Mouse (Mus musculus) forebrain, embryonic 10.5 days (tissue): ENCODE data around the gene Bpifa6. TPM values are rescaled to one million over a fixed set of nuclear protein-coding genes. Genes with fewer than 3 reads are reported as not detected.

ENCODE experiments used
- DNase-seq: peaks from one replicate; pipeline ENCODE4 v3.0.0-alpha.2; 2017; ENCODE audit warnings: low spot score; ENCODE audit errors: extremely low spot score
- H3K27ac ChIP-seq: fragments of 300-500 bp; sonication (generic); 2 replicates; pipeline ENCODE4 v1.5.1; 2016; ENCODE audit warnings: mild to moderate bottlenecking
- H3K27me3 ChIP-seq: fragments of 300-500 bp; sonication (generic); 2 replicates; pipeline ENCODE4 v1.6.1; 2016; ENCODE audit warnings: mild to moderate bottlenecking; ENCODE audit not compliant: poor library complexity, severe bottlenecking
- H3K36me3 ChIP-seq: fragments of 300-500 bp; sonication (generic); replicated peaks from 2 replicates; pipeline ENCODE4 v1.6.1; 2016; ENCODE audit warnings: mild to moderate bottlenecking, moderate library complexity
- H3K4me1 ChIP-seq: fragments of 300-500 bp; sonication (generic); 2 replicates; pipeline ENCODE4 v1.6.1; 2016
- H3K4me3 ChIP-seq: fragments of 300-500 bp; sonication (generic); 2 replicates; pipeline ENCODE4 v1.5.1; 2016; ENCODE audit warnings: mild to moderate bottlenecking, moderate library complexity
- H3K9me3 ChIP-seq: fragments of 300-500 bp; sonication (generic); 2 replicates; pipeline ENCODE4 v1.6.1; 2016; ENCODE audit warnings: mild to moderate bottlenecking, moderate library complexity
- WGBS: fragments of 180-500 bp; shearing (Covaris S2); methylation state at CpG from one replicate; pipeline ENCODE4 v1.1.7; 2016; 5-methylcytosine and 5-hydroxymethylcytosine counted together
- polyA plus RNA-seq: library from polyadenylated mRNA; unstranded; fragments of >200 nt; fragmentation: Nextera tagmentation; extraction: Ambion mirVana; gene quantifications from 2 replicates; pipeline ENCODE4 v1.2.1, GENCODE M21; 2016

Gene Bpifa6
- polyA plus RNA-seq: not detected in 2 replicates

GRCm38 (mm10) chr2:153974582-153974981 is at the start of gene Bpifa6:
TSS of gene Bpifa6 (plus strand) at chr2:153974945.
- H3K36me3 ChIP-seq: no peaks in the 10 kb centered on the region
- H3K4me3 ChIP-seq: no peak within 1 kb of the TSS
- no peaks in the 10 kb centered on the region for H3K9me3 ChIP-seq
- no peaks in the 10 kb centered on the region for H3K4me1 ChIP-seq
- no peaks in the 10 kb centered on the region for H3K27me3 ChIP-seq
- DNase-seq: no peak
- H3K27ac ChIP-seq: no peak within 1 kb of the TSS
- 76% methylated on average over 5 of the region's 5 CpGs for WGBS

- Histone ChIP-seq H3K27me3 (no peaks in the 10 kb centered on the region), H3K4me1 (peaks cover 18% of the 10 kb centered on the region), H3K27ac (no peak overlapping the region), H3K4me3 (no peak overlapping the region), H3K9me3 (no peaks in the 10 kb centered on the region), H3K36me3 (no peaks in the 10 kb centered on the region)
- peak; percentile 63 for DNase-seq
- WGBS: 49% methylated on average over 3 of the region's 3 CpGs
Measured at GRCm38 (mm10) chr2:153929871-153930413, 44.8 kb upstream of the Bpifa6 start.

GRCm38 (mm10) chr2:153931125-153931524 is 43.6 kb upstream of the Bpifa6 start:
- Histone ChIP-seq H3K27me3 (no peaks in the 10 kb centered on the region), H3K36me3 (no peaks in the 10 kb centered on the region), H3K27ac (no peak overlapping the region), H3K9me3 (no peaks in the 10 kb centered on the region), H3K4me1 (peaks cover 18% of the 10 kb centered on the region), H3K4me3 (no peak overlapping the region)
- WGBS: 74% methylated on average over 6 of the region's 6 CpGs
- no peak for DNase-seq

- no peak for DNase-seq
- no peak overlapping the region for H3K4me3 ChIP-seq
- H3K27me3 ChIP-seq: no peaks in the 10 kb centered on the region
- no peak overlapping the region for H3K27ac ChIP-seq
- 77% methylated on average over 6 of the region's 6 CpGs for WGBS
- H3K36me3 ChIP-seq: no peaks in the 10 kb centered on the region
- H3K4me1 ChIP-seq: peaks cover 15% of the 10 kb centered on the region
- H3K9me3 ChIP-seq: no peaks in the 10 kb centered on the region
Measured at GRCm38 (mm10) chr2:153933311-153933710, 41.4 kb upstream of the Bpifa6 start.

- Histone ChIP-seq H3K27me3 (no peaks in the 10 kb centered on the region), H3K4me1 (peaks cover 12% of the 10 kb centered on the region), H3K27ac (no peak overlapping the region), H3K4me3 (no peak overlapping the region), H3K36me3 (no peaks in the 10 kb centered on the region), H3K9me3 (no peaks in the 10 kb centered on the region)
- DNase-seq: no peak
- WGBS: 89% methylated on average over 6 of the region's 6 CpGs
Measured at GRCm38 (mm10) chr2:153935348-153935747, 39.4 kb upstream of the Bpifa6 start.

GRCm38 (mm10) chr2:153937843-153938242 is 36.9 kb upstream of the Bpifa6 start, which contains the start of gene Bpifb4:
TSS of gene Bpifb4 (plus strand) at chr2:153938212.
- Histone ChIP-seq H3K9me3 (no peaks in the 10 kb centered on the region), H3K4me3 (no peak within 1 kb of the TSS), H3K4me1 (no peaks in the 10 kb centered on the region), H3K27me3 (no peaks in the 10 kb centered on the region), H3K36me3 (no peaks in the 10 kb centered on the region), H3K27ac (no peak within 1 kb of the TSS)
- no peak for DNase-seq
- 87% methylated on average over 5 of the region's 5 CpGs for WGBS

GRCm38 (mm10) chr2:153943537-153943936 is 31.2 kb upstream of the Bpifa6 start:
- no peaks in the 10 kb centered on the region for H3K36me3 ChIP-seq
- 39% methylated on average over 3 of the region's 3 CpGs for WGBS
- H3K9me3 ChIP-seq: no peaks in the 10 kb centered on the region
- H3K27ac ChIP-seq: no peak overlapping the region
- peak; percentile 54 for DNase-seq
- H3K4me1 ChIP-seq: no peaks in the 10 kb centered on the region
- no peak overlapping the region for H3K4me3 ChIP-seq
- H3K27me3 ChIP-seq: no peaks in the 10 kb centered on the region

- no peaks in the 10 kb centered on the region for H3K36me3 ChIP-seq
- DNase-seq: no peak
- WGBS: 92% methylated on average over 8 of the region's 8 CpGs
- H3K27ac ChIP-seq: no peak overlapping the region
- no peaks in the 10 kb centered on the region for H3K4me1 ChIP-seq
- H3K27me3 ChIP-seq: no peaks in the 10 kb centered on the region
- no peak overlapping the region for H3K4me3 ChIP-seq
- no peaks in the 10 kb centered on the region for H3K9me3 ChIP-seq
Measured at GRCm38 (mm10) chr2:153944567-153944966, 30.2 kb upstream of the Bpifa6 start.

- Histone ChIP-seq H3K36me3 (no peaks in the 10 kb centered on the region), H3K4me3 (no peak overlapping the region), H3K27me3 (no peaks in the 10 kb centered on the region), H3K9me3 (no peaks in the 10 kb centered on the region), H3K27ac (no peak overlapping the region), H3K4me1 (peaks cover 3% of the 10 kb centered on the region; the same call in 1 of the 2 replicates)
- WGBS: 28% methylated on average over 6 of the region's 6 CpGs
- DNase-seq: peak; percentile 55
Measured at GRCm38 (mm10) chr2:153952897-153953296, 21.8 kb upstream of the Bpifa6 start.

GRCm38 (mm10) chr2:153953836-153954235 is 20.9 kb upstream of the Bpifa6 start:
- Histone ChIP-seq H3K27ac (no peak overlapping the region), H3K36me3 (no peaks in the 10 kb centered on the region), H3K27me3 (no peaks in the 10 kb centered on the region), H3K4me1 (peaks cover 3% of the 10 kb centered on the region; the same call in 1 of the 2 replicates), H3K9me3 (no peaks in the 10 kb centered on the region), H3K4me3 (peak overlapping the region; percentile 34)
- WGBS: 11% methylated on average over 6 of the region's 6 CpGs
- peak; percentile 70 for DNase-seq

- H3K4me3 ChIP-seq: no peak overlapping the region
- no peaks in the 10 kb centered on the region for H3K27me3 ChIP-seq
- no peaks in the 10 kb centered on the region for H3K4me1 ChIP-seq
- H3K27ac ChIP-seq: no peak overlapping the region
- 77% methylated on average over 4 of the region's 4 CpGs for WGBS
- no peaks in the 10 kb centered on the region for H3K36me3 ChIP-seq
- no peak for DNase-seq
- no peaks in the 10 kb centered on the region for H3K9me3 ChIP-seq
Measured at GRCm38 (mm10) chr2:153962821-153963331, 11.9 kb upstream of the Bpifa6 start.

- no peak overlapping the region for H3K4me3 ChIP-seq
- DNase-seq: no peak
- no peaks in the 10 kb centered on the region for H3K27me3 ChIP-seq
- H3K36me3 ChIP-seq: no peaks in the 10 kb centered on the region
- no peaks in the 10 kb centered on the region for H3K9me3 ChIP-seq
- no peak overlapping the region for H3K27ac ChIP-seq
- WGBS: 86% methylated on average over 1 of the region's 1 CpGs
- no peaks in the 10 kb centered on the region for H3K4me1 ChIP-seq
Measured at GRCm38 (mm10) chr2:153963334-153963733, 11.4 kb upstream of the Bpifa6 start.

GRCm38 (mm10) chr2:153970221-153970620 is 4.5 kb upstream of the Bpifa6 start:
- no peaks in the 10 kb centered on the region for H3K4me1 ChIP-seq
- no peak overlapping the region; the same call in 1 of the 2 replicates for H3K27ac ChIP-seq
- H3K4me3 ChIP-seq: no peak overlapping the region
- WGBS: 71% methylated on average over 5 of the region's 5 CpGs
- no peaks in the 10 kb centered on the region for H3K36me3 ChIP-seq
- H3K27me3 ChIP-seq: no peaks in the 10 kb centered on the region
- no peaks in the 10 kb centered on the region for H3K9me3 ChIP-seq
- no peak for DNase-seq
